Mouse (Mus musculus): Measurements from ENCODE around the gene Apom. TPM values are rescaled to one million over a fixed set of nuclear protein-coding genes. Genes with fewer than 3 reads are reported as not detected.

The Apom gene
- total and polyA plus RNA-seq, 3 experiments, result 0.15 to 0.79 TPM; not detected in 1

GRCm38 (mm10) chr17:35147348-35147747, 15.5 kb upstream of the Apom start:
- 0 out of 2 replicates have a peak, but pooled peaks have one; percentile 84 for TF ChIP-seq POLR2AphosphoS2 (IDR thresholded peaks at IDR 0.05; ENCODE audit: low read length)
- TF ChIP-seq EP300 (IDR thresholded peaks at IDR 0.05; ENCODE audit: low read depth in 1 of 2, low read length in 2 of 2), result no peak
- peak; percentile 15; the same call in 1 of the 2 replicates for TF ChIP-seq CHD2 (IDR thresholded peaks at IDR 0.05; ENCODE audit: low read length)
- TF ChIP-seq ZNF384 (IDR thresholded peaks at IDR 0.05; ENCODE audit: low read depth, low read length), result no peak
- no peak for TF ChIP-seq SMC3 (IDR thresholded peaks at IDR 0.05; ENCODE audit: low read depth, low read length)
- no peak for TF ChIP-seq GABPA (IDR thresholded peaks at IDR 0.05; ENCODE audit: low read depth, low read length)
- TF ChIP-seq MXI1 (IDR thresholded peaks at IDR 0.05; ENCODE audit: low read depth, low read length), result 0 out of 2 replicates have a peak, but pooled peaks have one; percentile 20
- TF ChIP-seq POLR2AphosphoS5 (IDR thresholded peaks at IDR 0.05; ENCODE audit: borderline replicate concordance, low read depth, low read length), result 0 out of 2 replicates have a peak, but pooled peaks have one; percentile 37
- Histone ChIP-seq H3K9ac (ENCODE audit: control insufficient read depth, low read depth, low read length, poor library complexity, severe bottlenecking) (no peak overlapping the region), H3K27me3 (ENCODE audit: control insufficient read depth in 1 of 2, insufficient read depth in 2 of 2, low read length in 2 of 2) (no peaks in the 10 kb centered on the region), H3K9me3 (replicated peaks; ENCODE audit: insufficient read depth, low read length) (no peaks in the 10 kb centered on the region), H3K4me1 (ENCODE audit: control insufficient read depth in 1 of 2, insufficient read depth in 2 of 2, low read length in 2 of 2) (no peaks in the 10 kb centered on the region), H3K79me2 (ENCODE audit: control insufficient read depth, insufficient read depth, low read length, poor library complexity) (peaks cover 1% of the 10 kb centered on the region; the same call in 1 of the 2 replicates), H3K4me3 (ENCODE audit: control insufficient read depth in 1 of 2, insufficient read depth in 1 of 2, low read depth in 2 of 2, low read length in 2 of 2) (no peak overlapping the region), H3K27ac (ENCODE audit: control insufficient read depth, low read depth, low read length) (no peak overlapping the region), H3K36me3 (ENCODE audit: control insufficient read depth in 1 of 2, insufficient read depth in 2 of 2, low read length in 2 of 2) (peaks cover 7 to 10% of the 10 kb centered on the region in 2 experiments)
- DNase-seq (ENCODE audit: low read depth, low spot score), result peak; percentile 48

- Histone ChIP-seq H3K9me3 (replicated peaks; ENCODE audit: insufficient read depth, low read length) (no peaks in the 10 kb centered on the region), H3K27ac (ENCODE audit: control insufficient read depth, low read depth, low read length) (no peak overlapping the region), H3K4me3 (ENCODE audit: control insufficient read depth in 1 of 2, insufficient read depth in 1 of 2, low read depth in 2 of 2, low read length in 2 of 2) (no peak overlapping the region), H3K79me2 (ENCODE audit: control insufficient read depth, insufficient read depth, low read length, poor library complexity) (no peaks in the 10 kb centered on the region), H3K4me1 (ENCODE audit: control insufficient read depth in 1 of 2, insufficient read depth in 2 of 2, low read length in 2 of 2) (no peaks in the 10 kb centered on the region), H3K36me3 (ENCODE audit: control insufficient read depth in 1 of 2, insufficient read depth in 2 of 2, low read length in 2 of 2) (peaks cover 3 to 17% of the 10 kb centered on the region in 2 experiments; a peak in 3 of 4 replicates), H3K9ac (ENCODE audit: control insufficient read depth, low read depth, low read length, poor library complexity, severe bottlenecking) (no peak overlapping the region), H3K27me3 (ENCODE audit: control insufficient read depth in 1 of 2, insufficient read depth in 2 of 2, low read length in 2 of 2) (no peaks in the 10 kb centered on the region)
- TF ChIP-seq KAT2A (conservative IDR thresholded peaks at IDR 0.05; ENCODE audit: low read depth, low read length), result no peak
- no peak for TF ChIP-seq TAL1 (IDR thresholded peaks at IDR 0.05; ENCODE audit: low read length)
- TF ChIP-seq SMC3 (IDR thresholded peaks at IDR 0.05; ENCODE audit: low read depth, low read length), result no peak
- TF ChIP-seq ZMIZ1 (IDR thresholded peaks at IDR 0.05; ENCODE audit: low read depth, low read length), result no peak
- no peak for TF ChIP-seq MYB (IDR thresholded peaks at IDR 0.05; ENCODE audit: low read depth, low read length)
- no peak for TF ChIP-seq MEF2A (IDR thresholded peaks at IDR 0.05; ENCODE audit: extremely low read depth, insufficient replicate concordance, low read depth, low read length, poor library complexity, severe bottlenecking)
- no peak for TF ChIP-seq POLR2A (IDR thresholded peaks at IDR 0.05; ENCODE audit: control insufficient read depth in 1 of 2, insufficient read depth in 1 of 2, low read depth in 1 of 2, low read length in 2 of 2, poor library complexity in 1 of 2)
- no peak for TF ChIP-seq USF1 (IDR thresholded peaks at IDR 0.05; ENCODE audit: low read depth, low read length)
- no peak for TF ChIP-seq MXI1 (IDR thresholded peaks at IDR 0.05; ENCODE audit: low read depth, low read length)
- no peak for TF ChIP-seq TBP (IDR thresholded peaks at IDR 0.05; ENCODE audit: low read depth, low read length)
- no peak for TF ChIP-seq JUND (IDR thresholded peaks at IDR 0.05; ENCODE audit: low read depth, low read length)
- TF ChIP-seq CHD1 (IDR thresholded peaks at IDR 0.05; ENCODE audit: low read depth, low read length), result no peak
- TF ChIP-seq CTCF (IDR thresholded peaks at IDR 0.05 in 2 of 3, conservative IDR thresholded peaks at IDR 0.05 in 1 of 3; ENCODE audit: control insufficient read depth in 1 of 3, insufficient read depth in 1 of 3, low read depth in 2 of 3, low read length in 3 of 3, poor library complexity in 1 of 3, severe bottlenecking in 1 of 3), result no peak
- no peak for TF ChIP-seq ETS1 (IDR thresholded peaks at IDR 0.05; ENCODE audit: low read depth, low read length)
- no peak for TF ChIP-seq MAX (IDR thresholded peaks at IDR 0.05; ENCODE audit: low read length)
- TF ChIP-seq BHLHE40 (IDR thresholded peaks at IDR 0.05; ENCODE audit: borderline replicate concordance, low read depth, low read length), result no peak
- no peak for TF ChIP-seq POLR2AphosphoS5 (IDR thresholded peaks at IDR 0.05; ENCODE audit: borderline replicate concordance, low read depth, low read length)
- DNase-seq (ENCODE audit: low read depth, low spot score), result peak; percentile 39
Measured at GRCm38 (mm10) chr17:35146139-35146538, 14.3 kb upstream of the Apom start.
